Comparison of ENCODE assay signal across 12 mouse cellular contexts in the genomic region with DNA sequence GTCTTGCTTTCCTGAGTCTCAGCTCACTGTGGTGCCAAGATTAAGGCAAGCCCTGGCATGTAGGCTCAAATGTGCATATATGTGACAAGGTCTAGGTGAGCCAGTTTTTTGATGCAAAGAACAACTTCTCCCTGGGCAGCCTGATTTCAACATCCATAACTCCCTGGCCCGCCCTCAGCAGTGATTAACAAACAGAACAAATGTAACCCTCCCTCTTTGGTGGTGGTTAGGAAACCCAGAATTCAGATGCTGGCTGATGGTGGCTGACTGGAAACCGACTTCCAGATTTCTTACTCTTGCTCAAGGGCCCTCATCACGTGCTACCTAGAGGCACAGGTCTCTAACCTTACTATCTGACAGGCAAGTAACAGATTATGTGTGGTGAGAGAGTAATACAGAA. TPM values are rescaled to one million over a fixed set of nuclear protein-coding genes. Genes with fewer than 3 reads are reported as not detected.
DNase-seq lines count a peak whose midpoint lies in the region; ATAC-seq and TF ChIP-seq lines count a peak whose summit lies in the region.
"Not testable (repeated sequence)": the region's sequence is repeated elsewhere in the genome, so short reads cannot be mapped to it uniquely, and the experiment has no call there.
"Had no signal": no experiment of that assay in that cellular context is flagged by ENCODE, and none has a peak within 500 bp of the region (broad histone marks: within the 10 kb centered on the region; RNA-seq: fewer than 3 reads in every experiment).

A gene (plus strand): TSS at position 234 of the 400 bp plus-strand sequence.

- WGBS in embryonic facial prominence, embryonic 15.5 days: 46% methylated on average over 3 of the region's 3 CpGs
- 10% methylated on average over 3 of the region's 3 CpGs for WGBS in liver, embryonic 16.5 days (ENCODE audit: insufficient replicate concordance)
- 42% methylated on average over 3 of the region's 3 CpGs for WGBS in stomach, embryonic 16.5 days

- H3K36me3 ChIP-seq in G1E (replicated peaks); embryonic facial prominence, embryonic 15.5 days; liver, embryonic 16.5 days (ENCODE audit: control insufficient read depth, insufficient read depth); stomach, embryonic 16.5 days (ENCODE audit: control insufficient read depth, insufficient read depth, low read length): not testable (repeated sequence)

- peak; percentile 86 for ATAC-seq in G1E (ENCODE audit: extremely low read depth, insufficient number of reproducible peaks, low FRiP score, poor library complexity, severe bottlenecking)
- ATAC-seq in embryonic facial prominence, embryonic 15.5 days (ENCODE audit: insufficient number of reproducible peaks, low FRiP score, low TSS enrichment, low read depth): 0 out of 2 replicates have a peak, but pooled peaks have one; percentile 29
- peak; percentile 92 for ATAC-seq in granulocyte monocyte progenitor cell, adult 5-6 weeks (replicated peaks; ENCODE audit: poor library complexity, severe bottlenecking)
- peak; percentile 68 for ATAC-seq in liver, embryonic 16.5 days (ENCODE audit: low read depth)
- ATAC-seq in megakaryocyte progenitor cell, adult 5-6 weeks (replicated peaks; ENCODE audit: poor library complexity): peak; percentile 93
- peak; percentile 37; the same call in 1 of the 2 replicates for ATAC-seq in stomach, embryonic 16.5 days (ENCODE audit: insufficient read depth, low FRiP score)

- not testable (repeated sequence) for TF ChIP-seq CTCF in G1E (IDR thresholded peaks at IDR 0.05; ENCODE audit: low read depth, low read length)

- H3K4me2 ChIP-seq in embryonic facial prominence, embryonic 15.5 days (replicated peaks): not testable (repeated sequence)
- peak within 1 kb of the TSS; percentile 26 for H3K4me2 ChIP-seq in liver, embryonic 16.5 days (ENCODE audit: low read depth, low read length)
- H3K4me2 ChIP-seq in stomach, embryonic 16.5 days (ENCODE audit: low read depth, low read length): peak within 1 kb of the TSS; percentile 29; the same call in 1 of the 2 replicates

- H3K9me3 ChIP-seq in G1E (replicated peaks); embryonic facial prominence, embryonic 15.5 days (replicated peaks); liver, embryonic 16.5 days (replicated peaks; ENCODE audit: control insufficient read depth, low read length); stomach, embryonic 16.5 days (replicated peaks; ENCODE audit: control insufficient read depth, low read length): not testable (repeated sequence)

- not testable (repeated sequence) for H3K4me3 ChIP-seq in G1E (ENCODE audit: low read depth, low read length); embryonic facial prominence, embryonic 15.5 days (replicated peaks); stomach, embryonic 16.5 days (replicated peaks; ENCODE audit: low read length)
- peak within 1 kb of the TSS; percentile 16; the same call in 1 of the 2 replicates for H3K4me3 ChIP-seq in liver, embryonic 16.5 days (ENCODE audit: low read depth, low read length)

- H3K27me3 ChIP-seq in G1E (ENCODE audit: insufficient read depth, low read length): peaks cover 10% of the 10 kb centered on the region; the same call in 1 of the 2 replicates
- H3K27me3 ChIP-seq in embryonic facial prominence, embryonic 15.5 days; liver, embryonic 16.5 days (ENCODE audit: control insufficient read depth, insufficient read depth, low read depth, low read length); stomach, embryonic 16.5 days (ENCODE audit: control insufficient read depth, insufficient read depth, low read length): not testable (repeated sequence)

- peak within 1 kb of the TSS; percentile 74 for H3K27ac ChIP-seq in embryonic facial prominence, embryonic 15.5 days (replicated peaks)
- peak within 1 kb of the TSS; percentile 38; the same call in 1 of the 2 replicates for H3K27ac ChIP-seq in liver, embryonic 16.5 days (ENCODE audit: low read length)
- peak within 1 kb of the TSS; percentile 77 for H3K27ac ChIP-seq in stomach, embryonic 16.5 days (ENCODE audit: low read length)

- H3K9ac ChIP-seq in embryonic facial prominence, embryonic 15.5 days; liver, embryonic 16.5 days (ENCODE audit: low read depth, low read length): not testable (repeated sequence)
- peak within 1 kb of the TSS; percentile 2; the same call in 1 of the 2 replicates for H3K9ac ChIP-seq in stomach, embryonic 16.5 days (ENCODE audit: low read length)

- H3K4me1 ChIP-seq in G1E (ENCODE audit: insufficient read depth, low read depth, low read length): peaks cover 57% of the 10 kb centered on the region
- H3K4me1 ChIP-seq in embryonic facial prominence, embryonic 15.5 days; liver, embryonic 16.5 days (ENCODE audit: control insufficient read depth, low read depth, low read length); stomach, embryonic 16.5 days (ENCODE audit: control insufficient read depth, insufficient read depth, low read length): not testable (repeated sequence)

- not testable (repeated sequence) for DNase-seq in G1E (ENCODE audit: low spot score)
- peak; percentile 20 for DNase-seq in adrenal gland, postnatal 14 days
- peak; percentile 19 for DNase-seq in lung, postnatal 14 days

RNA-seq across cellular contexts. Expression of the gene that starts here (rescaled TPM):
- total RNA-seq in G1E (2014; fragmentation: Nextera tagmentation) (not detected in 2 replicates), G1E (2017) (0.27 and 0.41 TPM in 2 replicates)
- polyA plus RNA-seq in G1E (2012): not detected in 2 replicates
- 5.3 and 11.5 TPM in 2 replicates for total RNA-seq in adrenal gland, postnatal 14 days (2021)
- polyA plus RNA-seq in embryonic facial prominence, embryonic 15.5 days (2015; fragmentation: Nextera tagmentation; extraction: Ambion mirVana): 2.1 and 3.7 TPM in 2 replicates
- 0.88 and 1.3 TPM in 2 replicates for total RNA-seq in granulocyte monocyte progenitor cell, adult 5-6 weeks (2014; fragmentation: Nextera tagmentation)
- 1.5 and 1.6 TPM in 2 replicates for total RNA-seq in granulocyte monocyte progenitor cell, adult 5-6 weeks (2017)
- 18.7 and 20.1 TPM in 2 replicates for polyA plus RNA-seq in liver, embryonic 16.5 days (2015; fragmentation: Nextera tagmentation; extraction: Ambion mirVana)
- 0.91 and 1.0 TPM in 2 replicates for total RNA-seq in megakaryocyte progenitor cell, adult 5-6 weeks (2015)
- total RNA-seq in megakaryocyte progenitor cell, adult 5-6 weeks (2017): 0.87 and 1.6 TPM in 2 replicates
- 4.2 and 5.7 TPM in 2 replicates for polyA plus RNA-seq in stomach, embryonic 16.5 days (2015; fragmentation: Nextera tagmentation; extraction: Ambion mirVana)
- polyA plus RNA-seq: cerebellum, adult 2 months; heart, embryonic 14.5 days; limb, embryonic 12.5 days; neural tube, embryonic 13.5 days had no signal

Comparison
In these comparisons a context has a peak if more than half of its experiments do, and no peak if none do; other contexts are left out.
1. Peak in ATAC-seq in G1E; RNA of the gene not detected or under 1 TPM.
2. ATAC-seq: peak in every context shown above with its lines; median percentile 93 in megakaryocyte progenitor cell, adult 5-6 weeks; 92 in granulocyte monocyte progenitor cell, adult 5-6 weeks; 86 in G1E; 68 in liver, embryonic 16.5 days; 37 in stomach, embryonic 16.5 days; 29 in embryonic facial prominence, embryonic 15.5 days.